Mouse (Mus musculus) hindbrain, embryonic 15.5 days (tissue): Measurements from ENCODE around the gene Mpst. TPM values are rescaled to one million over a fixed set of nuclear protein-coding genes. Genes with fewer than 3 reads are reported as not detected.

Source experiments
- ATAC-seq: fragments of 200-750 bp; cut with Nextera tagmentation; 2 replicates; pipeline ENCODE4 v1.8.0; 2017; ENCODE audit warnings: low read depth, moderate number of reproducible peaks, moderate TSS enrichment; ENCODE audit not compliant: low FRiP score
- H3K27ac ChIP-seq: fragments of 300-500 bp; sonication (generic); replicated peaks from 2 replicates; pipeline ENCODE4 v1.5.1; 2015; ENCODE audit warnings: mild to moderate bottlenecking, inconsistent platforms
- H3K27me3 ChIP-seq: fragments of 300-500 bp; sonication (generic); 2 replicates; pipeline ENCODE4 v1.6.1; 2015; ENCODE audit warnings: control low read depth, inconsistent platforms
- H3K36me3 ChIP-seq: fragments of 300-500 bp; sonication (generic); 2 replicates; pipeline ENCODE4 v1.6.1; 2015; ENCODE audit warnings: control low read depth, inconsistent platforms
- H3K4me1 ChIP-seq: fragments of 300-500 bp; sonication (generic); replicated peaks from 2 replicates; pipeline ENCODE4 v1.6.1; 2015; ENCODE audit warnings: control low read depth, inconsistent platforms
- H3K4me2 ChIP-seq: fragments of 300-500 bp; sonication (generic); 2 replicates; pipeline ENCODE4 v1.6.1; 2015; ENCODE audit warnings: moderate library complexity, mild to moderate bottlenecking, inconsistent platforms
- H3K4me3 ChIP-seq: fragments of 300-500 bp; sonication (generic); 2 replicates; pipeline ENCODE4 v1.5.1; 2015; ENCODE audit warnings: mild to moderate bottlenecking, inconsistent platforms
- H3K9ac ChIP-seq: fragments of 300-500 bp; sonication (generic); 2 replicates; pipeline ENCODE4 v1.6.1; 2015; ENCODE audit warnings: inconsistent platforms
- H3K9me3 ChIP-seq: fragments of 300-500 bp; sonication (generic); 2 replicates; pipeline ENCODE4 v1.6.1; 2016; ENCODE audit warnings: control low read depth, inconsistent platforms
- WGBS: fragments of 180-500 bp; shearing (Covaris S2); methylation state at CpG from one replicate; pipeline ENCODE4 v1.1.7; 2015; 5-methylcytosine and 5-hydroxymethylcytosine counted together
- polyA plus RNA-seq: library from polyadenylated mRNA; unstranded; fragments of >200 nt; fragmentation: Nextera tagmentation; extraction: Ambion mirVana; gene quantifications from 2 replicates; pipeline ENCODE4 v1.2.1, GENCODE M21; 2015

Mpst gene
- polyA plus RNA-seq, 1 experiment from 2014 or later = 3.1 TPM

GRCm38 (mm10) chr15:78438505-78438904 lies 32.3 kb downstream of the Mpst start:
- ATAC-seq = no peak
- H3K4me1 ChIP-seq = peaks cover 29% of the 10 kb centered on the region
- H3K9me3 ChIP-seq = no peaks in the 10 kb centered on the region
- H3K36me3 ChIP-seq = peaks cover 8% of the 10 kb centered on the region; the same call in 1 of the 2 replicates
- no peaks in the 10 kb centered on the region for H3K27me3 ChIP-seq
- H3K4me3 ChIP-seq = no peak overlapping the region
- no peak overlapping the region for H3K4me2 ChIP-seq
- H3K9ac ChIP-seq = no peak overlapping the region
- 55% methylated on average over 8 of the region's 8 CpGs for WGBS
- H3K27ac ChIP-seq = no peak overlapping the region

- H3K4me2 ChIP-seq = no peak overlapping the region
- H3K4me3 ChIP-seq = no peak overlapping the region
- peaks cover 3% of the 10 kb centered on the region; the same call in 1 of the 2 replicates for H3K36me3 ChIP-seq
- ATAC-seq = no peak
- no peak overlapping the region for H3K27ac ChIP-seq
- 70% methylated on average over 9 of the region's 9 CpGs for WGBS
- H3K27me3 ChIP-seq = no peaks in the 10 kb centered on the region
- H3K9me3 ChIP-seq = no peaks in the 10 kb centered on the region
- peaks cover 29% of the 10 kb centered on the region for H3K4me1 ChIP-seq
- H3K9ac ChIP-seq = no peak overlapping the region
Measured at GRCm38 (mm10) chr15:78438973-78439372, 32.8 kb downstream of the Mpst start.

- 89% methylated on average over 19 of the region's 19 CpGs for WGBS
- Histone ChIP-seq H3K27ac (no peak overlapping the region), H3K27me3 (no peaks in the 10 kb centered on the region), H3K4me1 (peaks cover 17% of the 10 kb centered on the region), H3K9ac (no peak overlapping the region), H3K4me3 (no peak overlapping the region), H3K9me3 (no peaks in the 10 kb centered on the region), H3K4me2 (no peak overlapping the region), H3K36me3 (no peaks in the 10 kb centered on the region)
- no peak for ATAC-seq
Measured at GRCm38 (mm10) chr15:78442231-78442630, 36.0 kb downstream of the Mpst start.

GRCm38 (mm10) chr15:78443857-78444256 lies 37.6 kb downstream of the Mpst start:
- Histone ChIP-seq H3K27me3 (no peaks in the 10 kb centered on the region), H3K27ac (no peak overlapping the region), H3K4me2 (no peak overlapping the region), H3K36me3 (no peaks in the 10 kb centered on the region), H3K9ac (no peak overlapping the region), H3K4me3 (no peak overlapping the region), H3K9me3 (no peaks in the 10 kb centered on the region), H3K4me1 (peaks cover 19% of the 10 kb centered on the region)
- 52% methylated on average over 6 of the region's 6 CpGs for WGBS
- no peak for ATAC-seq

GRCm38 (mm10) chr15:78447121-78447520 lies 40.9 kb downstream of the Mpst start:
- ATAC-seq = no peak
- no peak overlapping the region for H3K27ac ChIP-seq
- no peaks in the 10 kb centered on the region for H3K36me3 ChIP-seq
- H3K4me3 ChIP-seq = no peak overlapping the region
- H3K27me3 ChIP-seq = no peaks in the 10 kb centered on the region
- H3K9ac ChIP-seq = no peak overlapping the region
- H3K4me2 ChIP-seq = no peak overlapping the region
- H3K9me3 ChIP-seq = no peaks in the 10 kb centered on the region
- whole genome bisulfite sequencing = 53% methylated on average over 7 of the region's 7 CpGs
- H3K4me1 ChIP-seq = peaks cover 23% of the 10 kb centered on the region

- Histone ChIP-seq H3K9me3 (no peaks in the 10 kb centered on the region), H3K27ac (peak overlapping the region; percentile 78), H3K4me1 (peaks cover 23% of the 10 kb centered on the region), H3K4me3 (peak overlapping the region; percentile 27), H3K27me3 (no peaks in the 10 kb centered on the region), H3K9ac (peak overlapping the region; percentile 45), H3K4me2 (peak overlapping the region; percentile 71), H3K36me3 (no peaks in the 10 kb centered on the region)
- WGBS = 1% methylated on average over 22 of the region's 22 CpGs
- ATAC-seq = 0 out of 2 replicates have a peak, but pooled peaks have one; percentile 52
Measured at GRCm38 (mm10) chr15:78447746-78448535, 41.7 kb downstream of the Mpst start.

GRCm38 (mm10) chr15:78449131-78449530 lies 42.9 kb downstream of the Mpst start:
- Histone ChIP-seq H3K9me3 (no peaks in the 10 kb centered on the region), H3K4me3 (no peak overlapping the region), H3K4me1 (peaks cover 23% of the 10 kb centered on the region), H3K27me3 (no peaks in the 10 kb centered on the region), H3K27ac (no peak overlapping the region), H3K36me3 (no peaks in the 10 kb centered on the region), H3K4me2 (no peak overlapping the region), H3K9ac (no peak overlapping the region)
- WGBS = 68% methylated on average over 6 of the region's 6 CpGs
- ATAC-seq = no peak

GRCm38 (mm10) chr15:78449694-78450418 lies 43.6 kb downstream of the Mpst start:
- Histone ChIP-seq H3K4me2 (no peak overlapping the region), H3K9me3 (no peaks in the 10 kb centered on the region), H3K4me3 (no peak overlapping the region), H3K36me3 (no peaks in the 10 kb centered on the region), H3K27me3 (no peaks in the 10 kb centered on the region), H3K27ac (no peak overlapping the region), H3K4me1 (peaks cover 23% of the 10 kb centered on the region), H3K9ac (no peak overlapping the region)
- no peak for ATAC-seq
- 27% methylated on average over 7 of the region's 7 CpGs for WGBS

GRCm38 (mm10) chr15:78450419-78450768 lies 44.2 kb downstream of the Mpst start:
- Histone ChIP-seq H3K36me3 (no peaks in the 10 kb centered on the region), H3K9ac (no peak overlapping the region), H3K4me1 (peaks cover 23% of the 10 kb centered on the region), H3K4me2 (no peak overlapping the region), H3K4me3 (no peak overlapping the region), H3K9me3 (no peaks in the 10 kb centered on the region), H3K27me3 (no peaks in the 10 kb centered on the region), H3K27ac (no peak overlapping the region)
- no peak for ATAC-seq
- WGBS = 86% methylated on average over 6 of the region's 6 CpGs

GRCm38 (mm10) chr15:78451201-78451600 lies 45.0 kb downstream of the Mpst start:
- no peaks in the 10 kb centered on the region for H3K27me3 ChIP-seq
- H3K4me3 ChIP-seq = no peak overlapping the region
- no peak overlapping the region for H3K4me2 ChIP-seq
- WGBS = 68% methylated on average over 2 of the region's 2 CpGs
- H3K4me1 ChIP-seq = peaks cover 23% of the 10 kb centered on the region
- H3K36me3 ChIP-seq = no peaks in the 10 kb centered on the region
- no peaks in the 10 kb centered on the region for H3K9me3 ChIP-seq
- no peak overlapping the region for H3K27ac ChIP-seq
- no peak for ATAC-seq
- H3K9ac ChIP-seq = no peak overlapping the region

- peaks cover 16% of the 10 kb centered on the region for H3K4me1 ChIP-seq
- H3K36me3 ChIP-seq = no peaks in the 10 kb centered on the region
- no peaks in the 10 kb centered on the region for H3K9me3 ChIP-seq
- H3K4me2 ChIP-seq = no peak overlapping the region
- 86% methylated on average over 3 of the region's 3 CpGs for WGBS
- no peak for ATAC-seq
- no peak overlapping the region for H3K9ac ChIP-seq
- no peak overlapping the region for H3K4me3 ChIP-seq
- no peak overlapping the region for H3K27ac ChIP-seq
- H3K27me3 ChIP-seq = no peaks in the 10 kb centered on the region
Measured at GRCm38 (mm10) chr15:78452929-78453328, 46.7 kb downstream of the Mpst start.

- ATAC-seq = no peak
- 73% methylated on average over 4 of the region's 4 CpGs for WGBS
- no peak overlapping the region for H3K4me3 ChIP-seq
Measured at GRCm38 (mm10) chr15:78455168-78455567, 49.0 kb downstream of the Mpst start.

More at GRCm38 (mm10) chr15:78455168-78455567, 49.0 kb downstream of the Mpst start:
- Histone ChIP-seq H3K36me3 (no peaks in the 10 kb centered on the region), H3K9ac (no peak overlapping the region), H3K27ac (no peak overlapping the region), H3K9me3 (no peaks in the 10 kb centered on the region), H3K4me2 (no peak overlapping the region), H3K27me3 (no peaks in the 10 kb centered on the region), H3K4me1 (peaks cover 2% of the 10 kb centered on the region)
